Mouse (Mus musculus): ENCODE results near the gene Gipc2. TPM values are rescaled to one million over a fixed set of nuclear protein-coding genes. Genes with fewer than 3 reads are reported as not detected.
"Not testable (repeated sequence)": the region's sequence is repeated elsewhere in the genome, so short reads cannot be mapped to it uniquely, and the experiment has no call there.

Gene Gipc2
- polyA plus RNA-seq, 1 experiment from 2014 or later: 3.1 TPM

DNA sequence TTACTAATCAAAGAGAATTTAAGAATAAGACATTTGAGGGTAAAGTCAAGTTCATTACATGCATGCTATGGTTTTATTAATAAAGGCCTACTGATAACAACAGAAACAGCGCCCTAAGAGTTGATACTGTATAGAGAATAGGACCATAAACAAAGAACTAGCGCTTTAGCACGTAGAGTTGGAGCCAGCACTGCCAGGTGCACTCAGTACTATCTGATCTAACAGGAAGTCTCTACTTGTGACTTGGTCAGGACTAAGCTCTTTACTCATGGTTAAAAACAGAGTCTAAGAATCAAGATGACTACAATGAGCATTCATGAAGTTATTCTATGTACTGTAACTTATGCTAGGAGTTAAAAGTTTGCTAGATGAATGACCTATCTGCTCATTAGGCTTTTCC, 38.5 kb upstream of the Gipc2 start:
- H3K9ac ChIP-seq (ENCODE audit: low read length): no peak overlapping the region
- no peaks in the 10 kb centered on the region for H3K36me3 ChIP-seq (ENCODE audit: control insufficient read depth, insufficient read depth, low read length)
- DNase-seq (ENCODE audit: low spot score): no peak
- H3K4me3 ChIP-seq (ENCODE audit: low read depth, low read length): no peak overlapping the region
- H3K4me2 ChIP-seq (ENCODE audit: low read length): no peak overlapping the region
- H3K4me1 ChIP-seq (ENCODE audit: control insufficient read depth, insufficient read depth, low read length): peaks cover 3% of the 10 kb centered on the region
- no peaks in the 10 kb centered on the region for H3K9me3 ChIP-seq (replicated peaks; ENCODE audit: control insufficient read depth, low read length)
- 87% methylated on average over 3 of the region's 3 CpGs for WGBS
- H3K27me3 ChIP-seq (replicated peaks; ENCODE audit: control insufficient read depth, insufficient read depth, low read length): no peaks in the 10 kb centered on the region
- no peak overlapping the region for H3K27ac ChIP-seq (ENCODE audit: low read depth, low read length)
- ATAC-seq: no peak

DNA sequence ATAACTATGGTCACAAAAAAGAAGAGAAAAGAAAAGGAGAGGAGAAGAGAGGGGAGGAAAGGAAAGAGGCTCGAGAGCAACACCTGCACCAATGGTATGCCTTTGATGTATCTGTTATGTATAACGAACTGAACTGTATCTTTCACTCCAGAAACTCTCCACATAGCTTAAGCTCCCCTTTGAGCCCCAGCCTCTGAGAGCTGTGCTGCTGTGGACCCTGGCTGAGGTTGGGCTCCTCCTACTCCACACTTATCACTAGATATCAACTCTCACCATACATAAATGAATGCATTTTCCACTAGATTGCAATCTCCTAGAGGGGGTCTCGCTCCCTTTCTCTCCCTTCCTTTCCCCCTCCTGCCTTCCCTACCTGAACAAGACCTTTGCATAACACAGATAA, 38.0 kb upstream of the Gipc2 start:
- WGBS: 66% methylated on average over 3 of the region's 3 CpGs
- H3K27ac ChIP-seq (ENCODE audit: low read depth, low read length): no peak overlapping the region
- DNase-seq (ENCODE audit: low spot score) (no peak), ATAC-seq (no peak)
- no peak overlapping the region for H3K9ac ChIP-seq (ENCODE audit: low read length)
- H3K4me2 ChIP-seq (ENCODE audit: low read length): no peak overlapping the region
- H3K4me1 ChIP-seq (ENCODE audit: control insufficient read depth, insufficient read depth, low read length): peaks cover 1% of the 10 kb centered on the region
- no peaks in the 10 kb centered on the region for H3K36me3 ChIP-seq (ENCODE audit: control insufficient read depth, insufficient read depth, low read length)
- no peaks in the 10 kb centered on the region for H3K9me3 ChIP-seq (replicated peaks; ENCODE audit: control insufficient read depth, low read length)
- H3K4me3 ChIP-seq (ENCODE audit: low read depth, low read length): no peak overlapping the region
- no peaks in the 10 kb centered on the region for H3K27me3 ChIP-seq (replicated peaks; ENCODE audit: control insufficient read depth, insufficient read depth, low read length)

DNA sequence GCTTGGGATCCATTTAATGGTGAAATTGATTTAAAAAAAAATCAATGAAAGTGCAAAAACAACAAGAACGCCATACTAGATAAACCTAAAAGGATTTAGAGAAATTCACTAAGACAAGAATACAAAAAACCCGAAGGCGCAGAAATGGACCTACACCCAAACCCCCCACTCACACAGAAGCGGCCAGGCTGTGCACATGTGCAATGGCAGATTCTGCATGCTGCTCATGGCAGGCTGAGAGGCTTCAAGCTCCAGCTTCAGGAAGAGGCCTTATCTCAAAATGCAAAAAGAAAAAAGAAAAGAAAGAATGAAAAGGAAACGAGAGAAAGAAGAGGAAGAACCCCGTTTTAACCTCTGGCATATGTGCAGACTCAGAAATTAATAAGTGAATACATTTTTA, 37.4 kb upstream of the Gipc2 start:
- DNase-seq (ENCODE audit: low spot score): no peak
- 90% methylated on average over 6 of the region's 6 CpGs for WGBS
- Histone ChIP-seq H3K9me3 (replicated peaks; ENCODE audit: control insufficient read depth, low read length) (no peaks in the 10 kb centered on the region), H3K4me1 (ENCODE audit: control insufficient read depth, insufficient read depth, low read length) (no peaks in the 10 kb centered on the region), H3K27ac (ENCODE audit: low read depth, low read length) (no peak overlapping the region), H3K27me3 (replicated peaks; ENCODE audit: control insufficient read depth, insufficient read depth, low read length) (no peaks in the 10 kb centered on the region), H3K9ac (ENCODE audit: low read length) (no peak overlapping the region), H3K4me2 (ENCODE audit: low read length) (no peak overlapping the region), H3K4me3 (ENCODE audit: low read depth, low read length) (no peak overlapping the region), H3K36me3 (ENCODE audit: control insufficient read depth, insufficient read depth, low read length) (no peaks in the 10 kb centered on the region)
- ATAC-seq: no peak

DNA sequence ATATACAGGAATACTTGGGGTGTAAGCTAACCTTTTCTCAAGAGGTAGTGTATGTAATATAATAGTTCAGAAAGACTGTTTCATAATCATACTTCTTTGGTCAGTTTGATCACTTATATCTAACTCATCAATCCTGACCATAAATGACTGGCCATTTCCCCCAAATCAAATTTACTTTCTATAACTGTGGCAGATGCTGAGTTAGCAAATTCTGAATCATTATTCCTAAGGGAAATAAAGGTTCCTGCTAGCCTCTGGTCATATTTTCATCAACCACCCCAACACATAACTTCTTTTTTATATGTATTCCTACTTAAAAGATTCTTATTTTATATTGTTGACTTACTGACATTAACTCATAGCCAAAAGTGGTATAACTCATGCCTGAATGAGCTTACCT, 36.9 kb upstream of the Gipc2 start:
- no peak overlapping the region for H3K4me2 ChIP-seq (ENCODE audit: low read length)
- H3K9ac ChIP-seq (ENCODE audit: low read length): no peak overlapping the region
- no peaks in the 10 kb centered on the region for H3K36me3 ChIP-seq (ENCODE audit: control insufficient read depth, insufficient read depth, low read length)
- no peak overlapping the region for H3K27ac ChIP-seq (ENCODE audit: low read depth, low read length)
- ATAC-seq (no peak), DNase-seq (ENCODE audit: low spot score) (no peak)
- no peaks in the 10 kb centered on the region for H3K27me3 ChIP-seq (replicated peaks; ENCODE audit: control insufficient read depth, insufficient read depth, low read length)
- no peaks in the 10 kb centered on the region for H3K9me3 ChIP-seq (replicated peaks; ENCODE audit: control insufficient read depth, low read length)
- no peak overlapping the region for H3K4me3 ChIP-seq (ENCODE audit: low read depth, low read length)
- no peaks in the 10 kb centered on the region for H3K4me1 ChIP-seq (ENCODE audit: control insufficient read depth, insufficient read depth, low read length)

DNA sequence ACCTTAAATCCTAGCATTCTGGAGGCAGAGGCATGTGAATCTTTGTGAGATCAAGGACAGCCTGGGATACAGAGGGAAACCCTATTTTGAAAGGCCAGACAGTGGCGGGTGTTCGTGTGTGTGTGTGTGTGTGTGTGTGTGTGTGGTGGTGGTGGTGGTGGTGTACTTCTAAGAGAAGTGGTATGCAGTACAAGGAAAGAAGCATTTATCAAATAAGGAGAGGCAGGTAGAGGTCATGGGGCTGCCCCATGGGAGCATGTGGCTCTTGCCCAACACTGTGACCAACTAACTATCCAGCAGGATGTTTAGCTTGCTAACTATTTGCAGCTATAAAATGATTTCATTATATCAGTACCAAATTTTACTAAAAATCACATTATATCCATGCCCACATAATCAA, 35.6 kb upstream of the Gipc2 start:
- ATAC-seq (no peak), DNase-seq (ENCODE audit: low spot score) (no peak)
- no peaks in the 10 kb centered on the region for H3K27me3 ChIP-seq (replicated peaks; ENCODE audit: control insufficient read depth, insufficient read depth, low read length)
- no peak overlapping the region for H3K9ac ChIP-seq (ENCODE audit: low read length)
- no peak overlapping the region for H3K27ac ChIP-seq (ENCODE audit: low read depth, low read length)
- H3K4me1 ChIP-seq (ENCODE audit: control insufficient read depth, insufficient read depth, low read length): no peaks in the 10 kb centered on the region
- no peaks in the 10 kb centered on the region for H3K9me3 ChIP-seq (replicated peaks; ENCODE audit: control insufficient read depth, low read length)
- WGBS: 83% methylated on average over 2 of the region's 2 CpGs
- no peak overlapping the region for H3K4me3 ChIP-seq (ENCODE audit: low read depth, low read length)
- no peaks in the 10 kb centered on the region for H3K36me3 ChIP-seq (ENCODE audit: control insufficient read depth, insufficient read depth, low read length)
- H3K4me2 ChIP-seq (ENCODE audit: low read length): no peak overlapping the region

DNA sequence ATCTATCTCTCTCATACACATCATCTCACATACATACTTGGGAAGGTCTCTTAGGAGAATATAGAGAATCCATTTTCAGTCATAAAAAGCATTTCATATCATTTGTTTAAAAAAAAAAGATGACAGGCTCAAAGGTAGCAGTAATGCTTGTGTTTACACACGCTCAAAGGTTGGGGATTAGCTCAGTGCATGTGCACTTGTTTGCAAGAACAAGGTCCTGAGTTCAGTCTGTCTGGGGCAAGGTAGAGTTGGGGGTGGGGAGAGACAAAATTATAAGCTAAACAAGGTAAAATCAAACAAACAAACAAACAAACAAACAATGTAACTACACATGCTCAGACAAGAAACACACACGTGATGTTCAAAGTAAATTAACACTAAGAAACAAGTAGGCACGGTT, 35.2 kb upstream of the Gipc2 start:
- DNase-seq (ENCODE audit: low spot score): no peak
- Histone ChIP-seq H3K27ac (ENCODE audit: low read depth, low read length) (no peak overlapping the region), H3K4me1 (ENCODE audit: control insufficient read depth, insufficient read depth, low read length) (no peaks in the 10 kb centered on the region), H3K9me3 (replicated peaks; ENCODE audit: control insufficient read depth, low read length) (no peaks in the 10 kb centered on the region), H3K27me3 (replicated peaks; ENCODE audit: control insufficient read depth, insufficient read depth, low read length) (no peaks in the 10 kb centered on the region), H3K9ac (ENCODE audit: low read length) (no peak overlapping the region), H3K4me2 (ENCODE audit: low read length) (no peak overlapping the region), H3K36me3 (ENCODE audit: control insufficient read depth, insufficient read depth, low read length) (no peaks in the 10 kb centered on the region), H3K4me3 (ENCODE audit: low read depth, low read length) (no peak overlapping the region)
- WGBS: 92% methylated on average over 3 of the region's 3 CpGs
- no peak for ATAC-seq

DNA sequence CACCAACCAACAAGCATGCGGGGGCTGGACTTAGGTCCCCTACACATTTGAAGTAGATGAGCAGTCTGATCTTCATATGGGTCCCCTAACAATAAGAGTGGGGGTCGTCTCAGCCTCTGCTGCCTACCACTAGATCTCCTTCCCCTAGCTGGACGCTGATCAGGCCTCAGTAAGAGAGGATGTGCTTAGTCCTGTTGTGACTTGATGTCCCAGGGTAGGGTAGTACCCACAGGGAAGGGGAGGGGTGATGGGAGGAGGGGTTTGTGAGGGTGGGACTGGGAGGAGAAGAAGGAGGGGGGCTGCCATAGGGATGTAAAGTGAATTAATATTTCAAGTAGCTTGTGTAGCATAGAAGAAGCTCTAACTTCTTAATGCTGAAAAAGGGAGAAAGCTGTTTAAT, 33.1 kb upstream of the Gipc2 start:
- Histone ChIP-seq H3K9me3 (replicated peaks; ENCODE audit: control insufficient read depth, low read length) (no peaks in the 10 kb centered on the region), H3K4me2 (ENCODE audit: low read length) (no peak overlapping the region), H3K36me3 (ENCODE audit: control insufficient read depth, insufficient read depth, low read length) (no peaks in the 10 kb centered on the region), H3K27me3 (replicated peaks; ENCODE audit: control insufficient read depth, insufficient read depth, low read length) (no peaks in the 10 kb centered on the region), H3K27ac (ENCODE audit: low read depth, low read length) (no peak overlapping the region), H3K9ac (ENCODE audit: low read length) (no peak overlapping the region), H3K4me3 (ENCODE audit: low read depth, low read length) (no peak overlapping the region), H3K4me1 (ENCODE audit: control insufficient read depth, insufficient read depth, low read length) (no peaks in the 10 kb centered on the region)
- 62% methylated on average over 3 of the region's 3 CpGs for WGBS
- DNase-seq (ENCODE audit: low spot score) (no peak), ATAC-seq (no peak)

DNA sequence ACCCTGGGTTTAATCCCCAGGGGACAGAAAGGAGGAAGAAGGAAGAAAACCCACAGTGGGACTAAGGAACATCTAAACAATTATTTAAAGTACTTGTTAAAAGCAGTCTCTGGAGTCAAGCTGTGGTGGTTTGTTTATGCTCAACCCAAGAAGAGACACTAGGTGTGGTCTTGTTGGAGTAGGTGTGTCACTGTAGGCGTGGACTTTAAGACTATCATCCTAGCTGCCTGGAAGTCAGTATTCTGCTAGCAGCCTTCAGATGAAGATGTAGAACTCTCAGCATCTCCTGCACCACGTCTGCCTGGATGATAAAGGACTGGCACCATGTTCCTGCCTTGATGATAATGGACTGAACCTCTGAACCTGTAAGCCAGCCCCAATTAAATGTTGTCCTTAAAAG, 31.2 kb upstream of the Gipc2 start:
- H3K9me3 ChIP-seq (replicated peaks; ENCODE audit: control insufficient read depth, low read length); H3K4me3 ChIP-seq (ENCODE audit: low read depth, low read length); H3K36me3 ChIP-seq (ENCODE audit: control insufficient read depth, insufficient read depth, low read length); H3K27ac ChIP-seq (ENCODE audit: low read depth, low read length); H3K9ac ChIP-seq (ENCODE audit: low read length); H3K4me2 ChIP-seq (ENCODE audit: low read length); H3K27me3 ChIP-seq (replicated peaks; ENCODE audit: control insufficient read depth, insufficient read depth, low read length); ATAC-seq; DNase-seq (ENCODE audit: low spot score); H3K4me1 ChIP-seq (ENCODE audit: control insufficient read depth, insufficient read depth, low read length): not testable (repeated sequence)
- WGBS: 35% methylated on average over 2 of the region's 2 CpGs

DNA sequence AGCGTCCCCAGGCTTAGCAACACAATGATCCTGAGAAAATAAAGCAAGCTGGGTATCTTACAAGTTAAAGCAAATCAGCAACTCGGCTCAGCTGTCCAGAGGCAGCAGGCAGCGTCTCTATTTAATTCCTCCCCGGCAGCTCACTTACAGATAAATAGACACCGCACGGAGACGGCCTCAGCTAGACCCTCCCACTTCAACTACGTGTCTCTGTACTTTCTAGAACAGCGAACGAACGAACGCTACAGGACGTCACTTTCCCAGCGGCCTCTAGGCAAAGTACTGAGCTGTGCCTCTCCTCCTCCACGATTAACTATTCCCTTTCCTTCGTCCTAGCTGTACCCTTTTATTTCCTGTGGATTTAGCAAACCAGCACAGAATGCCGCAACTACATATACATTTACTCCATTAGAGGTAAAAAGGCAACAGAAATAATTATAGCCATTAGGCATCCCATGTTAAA, 27.6 kb upstream of the Gipc2 start:
- DNase-seq (ENCODE audit: low spot score): peak; percentile 96
- Histone ChIP-seq H3K27me3 (replicated peaks; ENCODE audit: control insufficient read depth, insufficient read depth, low read length) (no peaks in the 10 kb centered on the region), H3K9me3 (replicated peaks; ENCODE audit: control insufficient read depth, low read length) (no peaks in the 10 kb centered on the region), H3K9ac (ENCODE audit: low read length) (peak overlapping the region; percentile 52), H3K4me2 (ENCODE audit: low read length) (peak overlapping the region; percentile 52), H3K36me3 (ENCODE audit: control insufficient read depth, insufficient read depth, low read length) (no peaks in the 10 kb centered on the region), H3K4me1 (ENCODE audit: control insufficient read depth, insufficient read depth, low read length) (peaks cover 8% of the 10 kb centered on the region), H3K27ac (ENCODE audit: low read depth, low read length) (peak overlapping the region; percentile 67), H3K4me3 (ENCODE audit: low read depth, low read length) (peak overlapping the region; percentile 37)
- under 1% methylated on average over 17 of the region's 17 CpGs for WGBS
- peak; percentile 97 for ATAC-seq

Measured in forebrain, embryonic 14.5 days (tissue).